Mouse (Mus musculus): ENCODE measurements at regions not wholly inside any gene's neighbourhood (a gene's known extent, or its start where the extent isn't known, plus 50 kb on each side); places are given as distances from the start of the nearest gene placed in this dataset.
A peak's percentile ranks its signal among the peaks of the same experiment; 100 is the strongest.

DNA sequence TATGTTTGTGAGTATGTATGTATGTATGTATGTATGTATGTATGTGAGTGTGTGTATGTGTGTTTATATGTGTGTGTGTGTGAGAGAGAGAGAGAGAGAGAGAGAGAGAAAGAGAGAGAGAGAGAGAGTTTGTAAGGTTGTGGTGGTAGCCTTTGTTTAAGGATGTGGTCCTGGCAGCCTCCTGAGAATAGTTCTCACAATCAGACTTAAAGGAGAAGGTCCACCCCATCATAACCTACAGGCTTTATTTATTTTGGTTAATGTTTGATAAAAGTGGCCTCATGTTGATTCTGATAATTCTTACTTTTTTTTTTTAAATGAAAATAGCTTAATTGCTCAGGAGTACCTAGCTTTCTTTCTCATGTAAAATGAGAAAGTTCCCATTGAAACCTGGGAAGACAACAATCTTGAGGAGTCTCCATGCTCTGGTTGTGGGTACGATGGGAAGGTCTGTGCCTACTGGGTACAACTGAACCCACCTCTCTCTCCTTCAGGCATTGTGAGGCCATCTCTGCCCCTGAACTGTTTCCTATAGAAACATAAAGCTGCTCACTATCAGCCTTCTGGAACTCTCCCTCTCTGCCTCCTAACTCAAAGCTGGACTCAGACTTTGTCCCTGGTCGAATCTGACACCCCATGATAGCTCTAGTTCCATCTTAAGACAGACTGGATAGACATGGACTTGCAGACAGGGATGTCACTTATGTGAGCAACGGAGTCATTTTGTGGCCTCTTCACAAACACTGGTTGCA, 362.2 kb upstream of the Tmpo start:
- Histone ChIP-seq H3K27me3 (ENCODE audit: control insufficient read depth, insufficient read depth, low read length) (no peaks in the 10 kb centered on the region), H3K4me1 (ENCODE audit: control insufficient read depth, insufficient read depth, low read length) (no peaks in the 10 kb centered on the region; the same call in 1 of the 2 replicates), H3K27ac (ENCODE audit: insufficient read depth, low read length) (no peak overlapping the region), H3K4me3 (replicated peaks; ENCODE audit: insufficient read depth, low read depth, low read length) (no peak overlapping the region)
- 93% methylated on average over 3 of the region's 3 CpGs for whole genome bisulfite sequencing
- TF ChIP-seq CTCF (IDR thresholded peaks at IDR 0.05; ENCODE audit: borderline replicate concordance, insufficient read depth, low read depth, low read length) (no peak), POLR2A (IDR thresholded peaks at IDR 0.05; ENCODE audit: borderline replicate concordance, insufficient read depth, low read length) (no peak)
- no peak for DNase-seq

DNA sequence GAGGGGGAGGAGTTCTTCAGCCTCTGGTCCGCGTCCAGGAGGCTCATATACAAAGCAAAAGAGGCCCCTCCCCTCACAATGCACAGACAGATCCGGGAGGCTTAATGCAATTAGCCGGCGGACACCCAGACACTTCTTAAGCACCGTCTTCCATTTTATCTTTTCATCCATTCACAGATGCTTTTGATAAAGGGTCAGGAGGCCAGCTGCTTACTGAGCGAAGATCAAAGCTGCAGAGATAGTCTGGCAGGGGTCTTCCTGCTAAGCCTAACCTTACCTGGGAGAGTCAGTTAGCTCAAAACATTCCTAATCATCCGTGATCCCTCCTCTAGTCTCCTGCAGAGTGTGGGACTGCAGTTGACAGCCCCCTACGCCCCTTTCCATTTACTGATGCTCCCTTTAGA, 361.1 kb upstream of the Tmpo start:
- no peak overlapping the region for H3K27ac ChIP-seq (ENCODE audit: insufficient read depth, low read length)
- no peaks in the 10 kb centered on the region for H3K27me3 ChIP-seq (ENCODE audit: control insufficient read depth, insufficient read depth, low read length)
- 39% methylated on average over 9 of the region's 9 CpGs for WGBS
- no peak for TF ChIP-seq CTCF (IDR thresholded peaks at IDR 0.05; ENCODE audit: borderline replicate concordance, insufficient read depth, low read depth, low read length)
- TF ChIP-seq POLR2A (IDR thresholded peaks at IDR 0.05; ENCODE audit: borderline replicate concordance, insufficient read depth, low read length), result no peak
- no peaks in the 10 kb centered on the region; the same call in 1 of the 2 replicates for H3K4me1 ChIP-seq (ENCODE audit: control insufficient read depth, insufficient read depth, low read length)
- no peak for DNase-seq
- H3K4me3 ChIP-seq (replicated peaks; ENCODE audit: insufficient read depth, low read depth, low read length), result no peak overlapping the region

DNA sequence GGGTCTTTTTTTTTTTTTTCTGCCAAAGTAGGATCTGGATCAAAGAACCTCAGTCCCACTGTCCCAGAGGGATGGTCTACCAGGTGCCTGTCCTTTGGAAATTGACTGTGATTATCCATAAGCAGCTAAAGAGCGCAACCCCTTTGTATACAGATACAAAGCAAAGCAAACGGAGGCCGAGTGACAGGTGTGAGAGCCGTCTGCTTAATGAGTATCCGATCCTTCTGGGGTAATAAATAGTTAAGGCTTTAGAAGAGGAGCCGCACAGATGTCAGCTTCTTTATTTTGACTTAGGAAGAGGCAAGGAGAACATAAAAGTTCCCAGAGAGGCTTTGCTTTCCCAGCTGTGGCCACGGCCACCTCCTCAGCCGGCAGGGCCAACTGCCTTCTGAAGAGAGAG, 356.1 kb upstream of the Tmpo start:
- H3K27ac ChIP-seq (ENCODE audit: insufficient read depth, low read length), result no peak overlapping the region
- no peak for TF ChIP-seq CTCF (IDR thresholded peaks at IDR 0.05; ENCODE audit: borderline replicate concordance, insufficient read depth, low read depth, low read length)
- no peak for TF ChIP-seq POLR2A (IDR thresholded peaks at IDR 0.05; ENCODE audit: borderline replicate concordance, insufficient read depth, low read length)
- H3K27me3 ChIP-seq (ENCODE audit: control insufficient read depth, insufficient read depth, low read length), result no peaks in the 10 kb centered on the region
- H3K4me1 ChIP-seq (ENCODE audit: control insufficient read depth, insufficient read depth, low read length), result no peaks in the 10 kb centered on the region
- 59% methylated on average over 8 of the region's 8 CpGs for WGBS
- no peak for DNase-seq
- no peak overlapping the region for H3K4me3 ChIP-seq (replicated peaks; ENCODE audit: insufficient read depth, low read depth, low read length)

DNA sequence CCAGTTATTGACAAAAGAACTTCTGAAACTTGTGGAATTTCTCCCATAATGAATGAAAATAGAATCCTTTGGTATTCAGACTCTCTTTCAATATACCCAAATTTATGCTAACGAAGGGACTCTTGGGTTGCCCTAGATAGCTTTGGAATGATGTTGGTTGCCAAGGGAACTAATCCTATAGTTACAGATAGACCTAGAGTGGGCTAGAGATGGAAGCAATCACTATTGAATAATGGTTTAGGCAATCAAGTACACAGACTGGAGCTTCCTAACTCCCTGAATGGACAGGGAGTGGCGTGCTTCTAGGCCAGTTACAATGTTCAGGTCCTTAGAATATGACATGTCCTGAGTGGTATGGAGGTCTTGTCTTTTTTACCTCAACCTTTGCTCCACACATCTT, 354.3 kb upstream of the Tmpo start:
- no peak for TF ChIP-seq POLR2A (IDR thresholded peaks at IDR 0.05; ENCODE audit: borderline replicate concordance, insufficient read depth, low read length)
- TF ChIP-seq CTCF (IDR thresholded peaks at IDR 0.05; ENCODE audit: borderline replicate concordance, insufficient read depth, low read depth, low read length), result no peak
- Histone ChIP-seq H3K27ac (ENCODE audit: insufficient read depth, low read length) (no peak overlapping the region), H3K4me3 (replicated peaks; ENCODE audit: insufficient read depth, low read depth, low read length) (no peak overlapping the region), H3K27me3 (ENCODE audit: control insufficient read depth, insufficient read depth, low read length) (no peaks in the 10 kb centered on the region), H3K4me1 (ENCODE audit: control insufficient read depth, insufficient read depth, low read length) (no peaks in the 10 kb centered on the region)
- DNase-seq, result no peak
- 80% methylated on average over 2 of the region's 2 CpGs for WGBS

DNA sequence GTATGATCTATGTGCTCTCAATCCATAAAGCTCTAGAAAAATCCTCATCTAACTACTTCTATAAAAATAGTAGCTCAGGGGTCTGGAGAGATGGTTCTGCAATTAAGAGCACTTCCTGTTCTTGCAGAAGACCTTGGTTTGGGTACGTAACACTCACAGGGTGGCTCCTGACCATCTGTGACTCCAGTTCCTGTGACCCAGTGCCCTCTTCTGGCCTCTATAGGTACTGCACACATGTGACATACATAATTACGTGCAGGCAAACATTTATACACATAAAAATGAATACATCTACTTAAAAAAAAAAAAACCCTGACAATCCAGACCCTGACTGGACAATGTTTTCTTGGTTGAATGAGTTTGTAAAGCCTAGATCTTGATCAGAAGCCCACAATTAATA, 347.2 kb upstream of the Tmpo start:
- Histone ChIP-seq H3K27ac (ENCODE audit: insufficient read depth, low read length) (no peak overlapping the region), H3K27me3 (ENCODE audit: control insufficient read depth, insufficient read depth, low read length) (no peaks in the 10 kb centered on the region)
- 88% methylated on average over 2 of the region's 2 CpGs for WGBS

DNA sequence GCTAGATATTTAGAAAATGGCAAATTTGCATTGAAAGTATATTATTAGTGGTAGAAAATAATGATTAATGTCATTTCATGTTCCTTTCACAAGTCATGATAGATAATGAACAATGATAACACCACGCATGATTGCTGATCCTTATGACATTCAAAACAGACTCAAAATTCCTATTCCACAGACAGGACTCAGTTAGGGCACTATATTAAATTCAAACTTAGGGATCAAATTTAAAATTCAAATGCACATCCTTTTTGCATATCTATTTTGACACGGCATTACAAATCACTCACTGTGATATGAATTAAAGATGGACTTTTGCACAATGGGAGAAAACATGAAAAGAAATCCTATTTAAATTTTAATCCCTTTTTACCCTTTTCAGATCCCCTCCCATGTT, 340.1 kb upstream of the Tmpo start:
- no peaks in the 10 kb centered on the region for H3K4me1 ChIP-seq (ENCODE audit: control insufficient read depth, insufficient read depth, low read length)
- no peak for DNase-seq
- TF ChIP-seq CTCF (IDR thresholded peaks at IDR 0.05; ENCODE audit: borderline replicate concordance, insufficient read depth, low read depth, low read length) (no peak), POLR2A (IDR thresholded peaks at IDR 0.05; ENCODE audit: borderline replicate concordance, insufficient read depth, low read length) (no peak)
- no peak overlapping the region for H3K4me3 ChIP-seq (replicated peaks; ENCODE audit: insufficient read depth, low read depth, low read length)
- H3K27ac ChIP-seq (ENCODE audit: insufficient read depth, low read length), result no peak overlapping the region
- WGBS, result 79% methylated on average over 2 of the region's 2 CpGs
- no peaks in the 10 kb centered on the region for H3K27me3 ChIP-seq (ENCODE audit: control insufficient read depth, insufficient read depth, low read length)

More for the DNA sequence above, 347.2 kb upstream of the Tmpo start:
- no peak for TF ChIP-seq POLR2A (IDR thresholded peaks at IDR 0.05; ENCODE audit: borderline replicate concordance, insufficient read depth, low read length)
- peak; percentile 2; the same call in 1 of the 2 replicates for TF ChIP-seq CTCF (IDR thresholded peaks at IDR 0.05; ENCODE audit: borderline replicate concordance, insufficient read depth, low read depth, low read length)
- Histone ChIP-seq H3K4me1 (ENCODE audit: control insufficient read depth, insufficient read depth, low read length) (no peaks in the 10 kb centered on the region), H3K4me3 (replicated peaks; ENCODE audit: insufficient read depth, low read depth, low read length) (no peak overlapping the region)
- no peak for DNase-seq

DNA sequence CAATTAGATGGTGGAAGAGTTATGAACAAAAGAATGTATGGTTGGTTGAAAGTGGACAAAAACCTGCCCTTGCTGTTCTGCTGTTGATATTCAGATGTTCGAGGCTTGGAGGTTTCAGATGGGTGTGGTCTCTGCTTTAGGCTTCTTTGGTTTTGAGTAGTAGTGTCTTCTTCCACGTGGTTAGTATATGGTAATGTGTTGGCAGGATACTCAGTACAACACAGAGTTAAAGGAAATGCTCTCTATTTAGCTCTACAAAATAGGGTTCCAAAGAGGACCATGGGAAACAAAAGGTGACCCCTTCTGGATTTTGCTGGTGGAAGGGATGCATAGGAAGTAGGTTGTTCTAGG, 333.9 kb upstream of the Tmpo start:
- DNase-seq, result no peak
- TF ChIP-seq CTCF (IDR thresholded peaks at IDR 0.05; ENCODE audit: borderline replicate concordance, insufficient read depth, low read depth, low read length), result no peak
- no peak for TF ChIP-seq POLR2A (IDR thresholded peaks at IDR 0.05; ENCODE audit: borderline replicate concordance, insufficient read depth, low read length)
- H3K4me3 ChIP-seq (replicated peaks; ENCODE audit: insufficient read depth, low read depth, low read length), result no peak overlapping the region
- H3K27ac ChIP-seq (ENCODE audit: insufficient read depth, low read length), result no peak overlapping the region
- no peaks in the 10 kb centered on the region for H3K27me3 ChIP-seq (ENCODE audit: control insufficient read depth, insufficient read depth, low read length)
- WGBS, result 58% methylated on average over 2 of the region's 2 CpGs
- H3K4me1 ChIP-seq (ENCODE audit: control insufficient read depth, insufficient read depth, low read length), result no peaks in the 10 kb centered on the region
